Mouse (Mus musculus): ENCODE results near the gene Prok2. TPM values are rescaled to one million over a fixed set of nuclear protein-coding genes. Genes with fewer than 3 reads are reported as not detected.

Prok2 gene
- not detected in 2 replicates for polyA plus RNA-seq (2014; fragmentation: Nextera tagmentation; extraction: Ambion mirVana)

DNA sequence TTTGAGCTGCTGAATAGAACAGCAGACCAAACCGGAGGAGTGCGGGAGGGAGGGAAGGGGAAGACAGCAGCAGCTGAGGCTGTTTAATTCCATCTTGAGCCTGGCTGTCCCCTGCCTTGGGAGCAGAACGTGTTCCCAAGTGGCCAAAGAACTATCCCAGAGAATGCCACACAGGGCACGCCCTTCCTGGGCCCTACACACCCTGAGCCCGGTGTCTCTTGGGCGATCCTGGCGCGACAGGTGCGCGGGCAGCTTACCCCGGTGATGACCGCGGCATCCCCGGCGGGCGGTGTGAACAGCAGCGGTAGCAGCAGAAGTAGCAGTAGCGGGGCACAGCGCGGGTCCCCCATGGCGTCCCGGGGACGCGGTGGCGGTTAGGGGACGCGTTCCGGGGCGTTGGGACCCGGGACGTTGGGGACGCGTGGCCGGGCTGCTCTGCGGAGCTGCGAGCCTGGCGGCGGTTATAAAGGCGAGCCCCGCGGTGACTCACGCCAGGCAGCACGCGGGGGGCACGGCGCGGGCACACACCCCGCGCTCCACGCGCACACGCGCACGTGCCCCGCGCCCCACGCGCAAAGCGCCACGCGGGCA, at the start of gene Prok2:
Prok2 (minus strand) TSS at position 422 of the 591 bp plus-strand sequence.
- DNase-seq (ENCODE audit: low spot score), result peak; percentile 60
- H3K4me2 ChIP-seq (replicated peaks; ENCODE audit: low read depth, low read length), result peak within 1 kb of the TSS; percentile 94
- peak; percentile 43; the same call in 1 of the 2 replicates for ATAC-seq (ENCODE audit: low FRiP score)
- H3K4me1 ChIP-seq (replicated peaks; ENCODE audit: control insufficient read depth, insufficient read depth, low read length), result peaks cover 6% of the 10 kb centered on the region
- H3K27ac ChIP-seq (ENCODE audit: low read depth, low read length), result no peak within 1 kb of the TSS
- no peaks in the 10 kb centered on the region for H3K9me3 ChIP-seq (ENCODE audit: control insufficient read depth, low read length)
- peak within 1 kb of the TSS; percentile 38 for H3K4me3 ChIP-seq (ENCODE audit: low read depth, low read length)
- H3K36me3 ChIP-seq (ENCODE audit: control insufficient read depth, insufficient read depth, low read length), result no peaks in the 10 kb centered on the region
- H3K9ac ChIP-seq (ENCODE audit: low read depth, low read length), result peak within 1 kb of the TSS; percentile 38; the same call in 1 of the 2 replicates
- WGBS, result under 1% methylated on average over 52 of the region's 61 CpGs
- H3K27me3 ChIP-seq (ENCODE audit: control insufficient read depth, insufficient read depth, low read length), result peaks cover 31% of the 10 kb centered on the region

- H3K36me3 ChIP-seq (ENCODE audit: control insufficient read depth, insufficient read depth, low read length), result no peaks in the 10 kb centered on the region
- no peak for DNase-seq (ENCODE audit: low spot score)
- no peak overlapping the region for H3K9ac ChIP-seq (ENCODE audit: low read depth, low read length)
- WGBS, result 81% methylated on average over 10 of the region's 10 CpGs
- no peak overlapping the region for H3K4me3 ChIP-seq (ENCODE audit: low read depth, low read length)
- H3K4me1 ChIP-seq (replicated peaks; ENCODE audit: control insufficient read depth, insufficient read depth, low read length), result no peaks in the 10 kb centered on the region
- H3K27ac ChIP-seq (ENCODE audit: low read depth, low read length), result no peak overlapping the region
- ATAC-seq (ENCODE audit: low FRiP score), result no peak
- H3K27me3 ChIP-seq (ENCODE audit: control insufficient read depth, insufficient read depth, low read length), result no peaks in the 10 kb centered on the region
- no peaks in the 10 kb centered on the region for H3K9me3 ChIP-seq (ENCODE audit: control insufficient read depth, low read length)
- H3K4me2 ChIP-seq (replicated peaks; ENCODE audit: low read depth, low read length), result no peak overlapping the region
These were observed 48.5 kb upstream of the Prok2 start for GRCm38 (mm10) chr6:99774680-99775079.

DNA sequence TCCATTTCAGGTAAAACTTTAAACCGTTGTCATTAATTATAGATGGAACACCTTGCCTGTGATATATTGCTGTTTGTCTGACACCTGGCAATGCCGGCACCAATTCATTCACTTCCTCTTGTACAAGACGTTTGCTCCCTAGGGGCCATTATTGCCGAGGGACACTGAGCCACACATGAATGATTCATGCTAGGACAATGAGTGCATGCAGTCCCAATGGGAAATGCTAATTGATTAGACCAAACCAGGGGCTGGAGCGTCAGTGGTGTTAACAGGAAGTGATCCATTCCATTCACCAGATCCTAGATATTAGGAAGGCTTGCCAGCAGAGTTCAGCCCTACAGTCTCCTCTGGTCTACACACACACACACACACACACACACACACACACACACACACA, 42.3 kb upstream of the Prok2 start:
- H3K4me3 ChIP-seq (ENCODE audit: low read depth, low read length), result no peak overlapping the region
- no peaks in the 10 kb centered on the region for H3K36me3 ChIP-seq (ENCODE audit: control insufficient read depth, insufficient read depth, low read length)
- WGBS, result 39% methylated on average over 5 of the region's 5 CpGs
- H3K4me2 ChIP-seq (replicated peaks; ENCODE audit: low read depth, low read length), result no peak overlapping the region
- no peaks in the 10 kb centered on the region for H3K27me3 ChIP-seq (ENCODE audit: control insufficient read depth, insufficient read depth, low read length)
- H3K27ac ChIP-seq (ENCODE audit: low read depth, low read length), result no peak overlapping the region
- no peaks in the 10 kb centered on the region for H3K9me3 ChIP-seq (ENCODE audit: control insufficient read depth, low read length)
- DNase-seq (ENCODE audit: low spot score) (peak; percentile 21), ATAC-seq (ENCODE audit: low FRiP score) (no peak)
- no peak overlapping the region for H3K9ac ChIP-seq (ENCODE audit: low read depth, low read length)
- H3K4me1 ChIP-seq (replicated peaks; ENCODE audit: control insufficient read depth, insufficient read depth, low read length), result no peaks in the 10 kb centered on the region

- DNase-seq (ENCODE audit: low spot score) (no peak), ATAC-seq (ENCODE audit: low FRiP score) (no peak)
- Histone ChIP-seq H3K9ac (ENCODE audit: low read depth, low read length) (no peak overlapping the region), H3K36me3 (ENCODE audit: control insufficient read depth, insufficient read depth, low read length) (no peaks in the 10 kb centered on the region), H3K27ac (ENCODE audit: low read depth, low read length) (no peak overlapping the region), H3K4me2 (replicated peaks; ENCODE audit: low read depth, low read length) (no peak overlapping the region), H3K27me3 (ENCODE audit: control insufficient read depth, insufficient read depth, low read length) (no peaks in the 10 kb centered on the region), H3K4me1 (replicated peaks; ENCODE audit: control insufficient read depth, insufficient read depth, low read length) (no peaks in the 10 kb centered on the region), H3K4me3 (ENCODE audit: low read depth, low read length) (no peak overlapping the region), H3K9me3 (ENCODE audit: control insufficient read depth, low read length) (no peaks in the 10 kb centered on the region)
- WGBS, result 90% methylated on average over 3 of the region's 3 CpGs
These were observed 38.7 kb upstream of the Prok2 start for GRCm38 (mm10) chr6:99764916-99765315.

- ATAC-seq (ENCODE audit: low FRiP score) (no peak), DNase-seq (ENCODE audit: low spot score) (no peak)
- Histone ChIP-seq H3K9ac (ENCODE audit: low read depth, low read length) (no peak overlapping the region), H3K4me1 (replicated peaks; ENCODE audit: control insufficient read depth, insufficient read depth, low read length) (no peaks in the 10 kb centered on the region), H3K9me3 (ENCODE audit: control insufficient read depth, low read length) (no peaks in the 10 kb centered on the region), H3K27ac (ENCODE audit: low read depth, low read length) (no peak overlapping the region), H3K4me2 (replicated peaks; ENCODE audit: low read depth, low read length) (no peak overlapping the region), H3K4me3 (ENCODE audit: low read depth, low read length) (no peak overlapping the region), H3K27me3 (ENCODE audit: control insufficient read depth, insufficient read depth, low read length) (no peaks in the 10 kb centered on the region), H3K36me3 (ENCODE audit: control insufficient read depth, insufficient read depth, low read length) (no peaks in the 10 kb centered on the region)
- 65% methylated on average over 14 of the region's 14 CpGs for WGBS
These were observed 36.1 kb upstream of the Prok2 start for GRCm38 (mm10) chr6:99762069-99762985.

- ATAC-seq (ENCODE audit: low FRiP score) (no peak), DNase-seq (ENCODE audit: low spot score) (no peak)
- no peak overlapping the region for H3K27ac ChIP-seq (ENCODE audit: low read depth, low read length)
- H3K4me3 ChIP-seq (ENCODE audit: low read depth, low read length), result no peak overlapping the region
- H3K36me3 ChIP-seq (ENCODE audit: control insufficient read depth, insufficient read depth, low read length), result no peaks in the 10 kb centered on the region
- H3K9me3 ChIP-seq (ENCODE audit: control insufficient read depth, low read length), result no peaks in the 10 kb centered on the region
- H3K4me1 ChIP-seq (replicated peaks; ENCODE audit: control insufficient read depth, insufficient read depth, low read length), result no peaks in the 10 kb centered on the region
- no peaks in the 10 kb centered on the region for H3K27me3 ChIP-seq (ENCODE audit: control insufficient read depth, insufficient read depth, low read length)
- WGBS, result 91% methylated on average over 9 of the region's 9 CpGs
- H3K9ac ChIP-seq (ENCODE audit: low read depth, low read length), result no peak overlapping the region
- no peak overlapping the region for H3K4me2 ChIP-seq (replicated peaks; ENCODE audit: low read depth, low read length)
These were observed 29.9 kb upstream of the Prok2 start for GRCm38 (mm10) chr6:99756105-99756504.

- no peak overlapping the region for H3K27ac ChIP-seq (ENCODE audit: low read depth, low read length)
- H3K9ac ChIP-seq (ENCODE audit: low read depth, low read length), result no peak overlapping the region
- H3K4me2 ChIP-seq (replicated peaks; ENCODE audit: low read depth, low read length), result no peak overlapping the region
- H3K27me3 ChIP-seq (ENCODE audit: control insufficient read depth, insufficient read depth, low read length), result no peaks in the 10 kb centered on the region
- ATAC-seq (ENCODE audit: low FRiP score), result no peak
- H3K9me3 ChIP-seq (ENCODE audit: control insufficient read depth, low read length), result no peaks in the 10 kb centered on the region
- DNase-seq (ENCODE audit: low spot score), result no peak
- 79% methylated on average over 6 of the region's 6 CpGs for WGBS
- no peak overlapping the region for H3K4me3 ChIP-seq (ENCODE audit: low read depth, low read length)
- no peaks in the 10 kb centered on the region for H3K36me3 ChIP-seq (ENCODE audit: control insufficient read depth, insufficient read depth, low read length)
- H3K4me1 ChIP-seq (replicated peaks; ENCODE audit: control insufficient read depth, insufficient read depth, low read length), result no peaks in the 10 kb centered on the region
These were observed 25.1 kb upstream of the Prok2 start for GRCm38 (mm10) chr6:99751308-99751707.

- Histone ChIP-seq H3K36me3 (ENCODE audit: control insufficient read depth, insufficient read depth, low read length) (no peaks in the 10 kb centered on the region), H3K9me3 (ENCODE audit: control insufficient read depth, low read length) (no peaks in the 10 kb centered on the region), H3K27me3 (ENCODE audit: control insufficient read depth, insufficient read depth, low read length) (no peaks in the 10 kb centered on the region), H3K4me2 (replicated peaks; ENCODE audit: low read depth, low read length) (no peak overlapping the region), H3K27ac (ENCODE audit: low read depth, low read length) (no peak overlapping the region), H3K4me3 (ENCODE audit: low read depth, low read length) (no peak overlapping the region), H3K4me1 (replicated peaks; ENCODE audit: control insufficient read depth, insufficient read depth, low read length) (no peaks in the 10 kb centered on the region), H3K9ac (ENCODE audit: low read depth, low read length) (no peak overlapping the region)
- 84% methylated on average over 5 of the region's 5 CpGs for WGBS
- DNase-seq (ENCODE audit: low spot score), result no peak
- ATAC-seq (ENCODE audit: low FRiP score), result no peak
These were observed 20.1 kb upstream of the Prok2 start for GRCm38 (mm10) chr6:99746275-99746674.
